Mouse (Mus musculus) cerebellum, postnatal 25 days (tissue): ENCODE measurements around the gene Usp4.
A peak's percentile ranks its signal among the peaks of the same experiment; 100 is the strongest.
"Not testable (repeated sequence)": the region's sequence is repeated elsewhere in the genome, so short reads cannot be mapped to it uniquely, and the experiment has no call there.

Experiments used
- DNase-seq, 2 experiments: peaks; one replicate each; pipeline ENCODE4 v3.0.0; 2021; ENCODE audit warnings: mixed read lengths in 2 of 2

Gene Usp4

DNA sequence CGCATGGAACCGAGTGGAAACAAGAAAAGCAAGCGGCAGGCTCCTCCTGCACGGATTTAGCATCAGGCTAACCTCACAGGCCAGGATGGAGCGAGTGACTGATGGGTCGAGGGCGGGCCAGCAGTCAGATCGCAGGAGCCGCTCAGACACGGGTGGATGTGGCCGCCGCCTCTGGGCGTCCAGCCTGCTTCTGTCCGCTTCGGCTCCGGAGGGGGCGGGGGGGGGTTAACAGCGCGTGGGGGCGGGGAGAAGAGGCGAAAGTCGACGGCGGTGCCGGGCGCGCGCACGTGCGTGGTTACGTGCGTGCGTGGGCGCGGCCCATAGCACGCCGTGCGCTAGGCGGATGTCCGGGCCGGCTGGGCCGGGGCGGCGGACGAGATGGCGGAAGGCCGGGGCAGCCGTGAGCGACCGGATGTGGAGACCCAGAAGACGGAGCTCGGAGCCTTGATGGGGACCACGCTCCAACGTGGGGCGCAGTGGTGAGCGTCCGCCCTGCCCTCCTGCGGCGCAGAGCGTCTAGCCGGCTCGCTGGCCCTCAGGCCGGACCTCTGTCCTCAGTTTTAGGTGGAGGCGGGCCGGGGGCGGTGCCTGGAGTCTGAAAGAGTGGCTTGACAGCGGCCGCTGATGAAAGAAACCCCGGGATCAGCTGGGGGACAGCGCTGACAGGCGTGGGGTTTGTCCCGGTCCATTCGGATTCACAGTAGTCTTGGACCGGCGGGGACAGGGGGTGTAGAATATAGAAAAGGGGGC lies at the start of gene Usp4:
Gene Usp4, plus strand, starts transcription at position 314 of the 750 bp plus-strand sequence.
- DNase-seq: peak; percentile 89 to 96

DNA sequence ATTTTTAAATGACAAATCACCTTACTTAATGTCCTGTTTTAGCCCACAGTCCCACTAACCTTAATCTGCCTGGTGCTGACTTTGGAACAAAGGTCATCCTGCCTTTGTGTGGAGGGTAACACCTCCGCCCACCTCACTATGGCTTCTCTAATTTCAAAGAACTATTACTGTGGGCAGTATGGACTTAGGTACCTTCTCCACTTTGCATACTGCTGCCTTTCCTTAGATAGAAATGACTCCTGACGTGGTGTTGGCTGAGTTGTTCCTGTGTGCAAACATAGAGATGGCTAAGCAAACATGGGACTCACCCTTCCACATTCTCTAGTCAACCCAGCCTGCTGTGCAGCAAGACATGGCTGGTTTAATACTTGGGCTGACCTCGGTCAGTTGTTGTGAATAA lies 45.8 kb upstream of the Usp4 start:
- DNase-seq: no peak

DNA sequence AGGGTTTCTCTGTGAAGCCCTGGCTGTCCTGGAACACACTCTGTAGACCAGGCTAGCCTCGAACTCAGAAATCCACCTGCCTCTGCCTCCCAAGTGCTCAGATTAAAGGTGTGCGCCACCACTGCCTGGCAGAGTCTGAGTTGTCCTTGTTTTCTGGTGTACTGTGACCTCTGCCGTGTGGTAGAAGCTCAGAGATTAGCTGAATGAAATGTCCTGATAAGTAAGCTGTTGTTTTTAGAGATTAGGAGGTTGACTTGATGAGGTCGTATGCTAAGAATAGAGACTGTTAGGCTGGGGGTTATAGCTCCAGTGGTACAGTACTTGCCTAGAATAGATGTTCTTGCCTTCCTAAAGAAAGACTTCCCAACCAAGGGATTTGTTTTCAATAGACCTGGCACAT lies 42.9 kb upstream of the Usp4 start:
- DNase-seq: no peak

DNA sequence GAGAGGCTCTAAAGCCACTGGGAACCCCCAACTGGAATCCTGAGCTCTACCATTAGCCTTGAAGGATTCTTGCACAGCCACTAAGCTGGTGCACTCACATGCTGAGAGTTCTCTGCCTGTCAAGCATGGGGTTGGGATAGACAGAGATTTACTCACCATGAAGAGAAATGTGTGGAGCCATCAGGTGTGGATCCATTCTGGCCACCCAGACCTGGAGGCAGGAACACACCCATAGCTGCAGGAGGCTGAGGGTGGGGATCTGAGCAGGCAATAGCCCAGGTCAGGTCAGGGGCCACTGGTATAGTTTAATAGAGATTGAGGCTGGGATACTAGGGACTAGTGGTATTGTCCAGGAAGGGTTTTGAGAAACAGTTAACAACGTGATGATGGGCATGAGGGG lies 42.5 kb upstream of the Usp4 start:
- DNase-seq: peak in 1 of 2 experiments; percentile 29

DNA sequence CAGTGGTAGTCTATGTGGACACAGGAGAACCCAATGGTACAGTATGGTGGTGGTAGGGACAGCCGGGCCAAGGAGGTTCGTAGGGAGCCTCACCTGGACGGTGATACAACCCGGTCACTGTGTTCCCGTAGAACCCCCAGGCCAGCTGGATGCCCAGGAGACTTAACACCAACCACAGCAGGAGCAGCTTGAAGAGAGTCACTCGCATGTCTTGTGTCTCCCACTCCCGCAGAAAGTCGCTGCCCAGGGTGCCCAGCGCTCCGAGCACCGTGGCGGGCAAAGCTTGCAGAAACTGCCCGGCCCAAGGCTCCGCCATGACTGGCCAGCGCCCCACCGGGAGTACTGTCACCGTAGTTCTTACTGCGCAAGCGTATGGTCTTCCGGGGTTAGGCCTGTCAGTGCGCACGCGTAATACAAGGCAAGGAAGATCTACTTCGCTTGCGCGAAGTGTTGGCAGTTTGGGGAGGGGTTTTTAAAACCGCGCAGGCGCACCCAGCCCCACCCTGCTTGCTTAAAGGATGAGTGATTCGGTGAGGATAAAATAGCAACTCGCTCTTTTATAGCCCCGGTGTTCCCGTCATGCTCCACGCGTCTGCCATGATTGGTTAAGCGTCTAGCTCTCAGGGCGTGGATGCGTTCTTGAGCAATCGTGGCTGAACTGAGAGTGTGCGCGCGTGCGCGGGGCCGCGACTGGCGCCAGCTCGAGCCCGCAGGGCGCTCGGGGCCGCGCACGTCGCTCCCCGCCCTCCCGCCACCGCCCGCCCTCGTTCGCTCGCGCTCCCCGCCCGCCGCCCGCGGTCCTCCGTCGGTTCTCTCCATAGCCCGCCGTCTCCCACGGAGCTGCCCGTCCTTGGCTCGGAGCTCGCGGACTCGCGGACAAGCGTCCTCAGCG lies 41.8 kb upstream of the Usp4 start, which contains the start of the genes Rhoa and Tcta:
Gene Rhoa, plus strand, starts transcription at position 501 of the 892 bp plus-strand sequence.
Gene Tcta, minus strand, starts transcription at position 532 of the 892 bp plus-strand sequence.
- peak; percentile 98 for DNase-seq

DNA sequence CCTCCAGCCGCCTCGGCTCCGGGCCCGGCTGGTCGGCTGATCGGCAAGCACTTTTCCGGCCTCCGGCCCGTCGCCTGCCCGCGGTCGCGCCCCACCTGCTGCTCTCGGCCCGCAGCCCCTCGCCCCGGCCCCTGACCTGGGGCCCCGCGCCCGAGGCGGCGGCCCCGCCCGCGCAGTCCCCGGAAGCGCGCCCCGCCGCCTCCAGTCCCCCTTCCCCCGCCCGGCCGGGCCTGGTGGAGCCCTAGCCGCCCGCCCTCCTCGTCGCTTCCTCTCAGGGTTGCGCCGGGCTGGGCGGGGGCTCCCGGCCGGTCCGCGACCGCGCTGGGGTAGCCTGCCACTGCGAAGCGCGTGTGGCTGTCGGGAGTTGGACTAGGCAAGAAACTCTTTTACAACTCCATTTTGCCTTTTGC lies 41.1 kb upstream of the Usp4 start:
- peak in 1 of 2 experiments; percentile 88 for DNase-seq

DNA sequence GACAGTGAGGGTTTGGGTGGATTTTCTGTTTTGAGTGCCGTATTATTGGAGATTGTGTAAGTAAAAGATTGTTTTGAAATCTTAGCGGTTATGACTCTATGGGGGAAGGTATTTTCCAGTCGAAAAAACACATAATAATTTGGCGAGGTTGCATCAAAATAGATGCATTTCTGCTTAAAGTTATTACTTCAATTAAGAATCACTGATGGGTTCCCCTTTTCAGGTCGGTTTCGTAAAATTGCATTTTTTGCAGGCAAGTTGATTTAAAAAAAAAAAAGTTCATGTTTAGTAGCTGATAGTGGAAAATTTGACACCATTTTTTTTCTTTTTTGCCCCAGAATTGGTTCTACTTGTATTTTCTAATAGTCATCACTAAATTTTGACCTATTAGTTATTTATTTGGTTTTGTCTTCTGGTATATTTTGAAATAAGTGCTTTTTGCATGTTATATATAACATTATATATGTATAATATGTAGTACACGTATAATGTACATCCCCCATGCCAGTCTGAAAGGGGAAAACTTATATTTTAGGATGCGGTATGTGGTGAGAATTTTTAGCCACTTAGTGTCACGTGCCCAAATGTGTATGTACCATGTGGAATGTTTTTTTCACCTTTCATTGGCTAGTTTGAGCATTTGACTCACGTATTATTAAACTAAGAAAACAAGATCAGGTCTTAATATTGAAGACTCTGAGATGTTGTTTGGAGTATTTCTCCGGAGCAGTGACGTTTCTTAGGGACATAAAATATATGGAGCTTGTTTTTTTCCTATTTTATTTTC lies 40.4 kb upstream of the Usp4 start:
- DNase-seq: no peak

DNA sequence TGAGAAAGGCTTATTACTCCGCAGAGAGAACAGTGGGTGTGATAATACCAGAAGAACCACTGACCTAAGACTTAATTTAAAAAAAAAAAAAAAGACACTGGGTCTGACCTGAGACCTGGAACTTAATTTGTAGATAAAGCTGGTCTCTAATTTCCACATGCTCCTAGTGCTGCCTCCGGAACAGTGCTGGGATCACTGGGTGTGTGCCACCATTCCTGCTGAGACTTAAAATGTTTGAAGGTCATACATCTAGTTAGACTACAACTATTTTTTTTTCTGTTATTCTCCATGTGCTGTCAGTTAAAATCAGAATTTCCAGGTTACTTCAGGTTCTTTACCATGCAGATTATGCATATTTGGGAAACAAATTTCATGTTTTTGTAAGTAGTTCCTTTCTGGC lies 39.5 kb upstream of the Usp4 start:
- peak in 1 of 2 experiments; percentile 30 for DNase-seq

DNA sequence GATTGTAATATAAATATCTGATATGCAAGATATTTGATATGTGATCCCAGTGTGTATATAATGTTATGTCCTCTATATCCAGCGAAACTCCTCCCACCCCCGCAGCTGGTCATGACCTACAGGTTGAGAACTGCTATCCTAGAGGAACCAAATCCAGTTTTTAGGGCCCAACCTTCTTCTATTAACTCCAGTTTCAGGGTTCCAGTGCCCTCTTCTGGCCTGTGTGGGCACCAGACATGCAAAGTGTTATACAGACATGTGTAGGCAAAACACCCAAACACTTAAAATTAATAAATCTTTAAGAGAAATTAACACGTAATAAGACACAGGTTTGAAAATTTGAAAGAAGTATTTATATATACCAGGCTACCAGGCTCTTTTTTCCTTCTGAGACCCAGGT lies 30.1 kb upstream of the Usp4 start:
- no peak for DNase-seq

DNA sequence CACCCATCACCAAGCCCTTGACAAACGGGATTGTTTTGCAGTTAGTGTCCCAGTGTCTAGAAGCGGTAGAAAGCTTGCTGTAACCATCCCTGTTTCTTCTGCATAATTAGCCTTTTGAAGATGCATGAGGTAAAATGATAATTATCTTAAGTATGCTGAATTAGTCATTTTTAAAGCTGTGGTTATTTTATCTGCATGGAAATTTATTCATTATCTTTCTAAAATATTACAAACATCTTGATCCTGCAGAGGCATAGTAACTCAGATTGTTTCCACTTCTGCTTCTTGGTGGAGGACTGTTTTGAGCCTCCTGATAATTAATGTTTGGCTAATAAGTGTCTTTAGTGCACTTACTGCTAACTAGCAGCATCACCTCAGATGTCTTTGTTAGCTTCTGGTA lies 29.2 kb upstream of the Usp4 start:
- DNase-seq: no peak

DNA sequence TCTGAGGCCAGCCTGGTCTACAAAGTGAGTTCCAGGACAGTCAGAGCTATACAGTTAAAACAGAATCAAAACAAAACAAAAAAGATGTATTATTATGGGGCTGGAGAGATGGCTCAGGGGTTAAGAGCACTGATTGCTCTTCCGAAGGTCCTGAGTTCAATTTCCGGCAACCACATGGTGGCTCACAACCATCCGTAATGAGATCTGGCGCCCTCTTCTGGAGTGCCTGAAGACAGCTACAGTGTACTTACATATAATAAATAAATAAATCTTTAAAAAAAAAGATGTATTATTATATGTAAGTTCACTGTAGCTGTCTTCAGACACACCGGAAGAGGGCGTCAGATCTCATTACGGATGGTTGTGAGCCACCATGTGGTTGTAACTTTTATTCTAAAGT lies 25.6 kb upstream of the Usp4 start:
- not testable (repeated sequence) for DNase-seq

DNA sequence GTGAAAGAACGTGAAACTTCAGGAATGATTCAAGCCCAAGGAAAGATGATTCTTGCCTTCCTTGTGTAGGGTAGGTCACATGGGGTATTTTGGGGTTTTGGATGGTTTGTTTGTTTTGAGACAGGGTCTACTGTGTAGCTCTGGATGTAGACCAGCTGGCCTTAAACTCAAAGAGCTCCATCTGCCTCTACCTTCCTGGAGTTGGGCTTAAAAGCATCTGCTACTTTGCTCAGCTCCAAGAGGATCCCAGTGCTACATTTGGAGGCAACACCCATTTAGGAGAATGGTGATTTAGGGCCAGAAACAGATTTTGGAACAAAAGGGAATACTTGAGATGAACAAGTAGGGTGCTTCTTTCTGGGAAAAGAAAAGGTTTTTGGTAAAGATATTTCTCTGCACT lies 22.9 kb upstream of the Usp4 start:
- peak; percentile 42 to 53 for DNase-seq

DNA sequence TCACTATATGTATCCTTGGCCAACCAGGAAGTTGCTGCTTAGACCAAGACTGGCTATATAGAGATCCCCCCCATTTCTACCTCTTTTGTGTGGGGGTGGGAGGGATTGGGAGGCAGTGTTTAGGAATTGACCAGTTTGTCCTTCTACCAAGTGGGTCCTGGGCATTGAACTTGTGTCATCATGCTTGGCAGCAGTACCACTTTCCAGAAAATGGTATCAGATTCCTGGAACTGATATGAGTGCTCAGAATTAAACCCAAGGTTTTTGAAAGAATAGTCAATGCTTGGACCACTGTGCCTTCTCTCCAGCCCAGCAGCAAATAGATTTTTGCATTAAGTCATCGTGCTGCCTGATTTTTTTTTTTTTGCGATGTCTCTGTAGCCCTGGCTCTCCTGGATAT lies 21.8 kb upstream of the Usp4 start:
- DNase-seq: no peak

DNA sequence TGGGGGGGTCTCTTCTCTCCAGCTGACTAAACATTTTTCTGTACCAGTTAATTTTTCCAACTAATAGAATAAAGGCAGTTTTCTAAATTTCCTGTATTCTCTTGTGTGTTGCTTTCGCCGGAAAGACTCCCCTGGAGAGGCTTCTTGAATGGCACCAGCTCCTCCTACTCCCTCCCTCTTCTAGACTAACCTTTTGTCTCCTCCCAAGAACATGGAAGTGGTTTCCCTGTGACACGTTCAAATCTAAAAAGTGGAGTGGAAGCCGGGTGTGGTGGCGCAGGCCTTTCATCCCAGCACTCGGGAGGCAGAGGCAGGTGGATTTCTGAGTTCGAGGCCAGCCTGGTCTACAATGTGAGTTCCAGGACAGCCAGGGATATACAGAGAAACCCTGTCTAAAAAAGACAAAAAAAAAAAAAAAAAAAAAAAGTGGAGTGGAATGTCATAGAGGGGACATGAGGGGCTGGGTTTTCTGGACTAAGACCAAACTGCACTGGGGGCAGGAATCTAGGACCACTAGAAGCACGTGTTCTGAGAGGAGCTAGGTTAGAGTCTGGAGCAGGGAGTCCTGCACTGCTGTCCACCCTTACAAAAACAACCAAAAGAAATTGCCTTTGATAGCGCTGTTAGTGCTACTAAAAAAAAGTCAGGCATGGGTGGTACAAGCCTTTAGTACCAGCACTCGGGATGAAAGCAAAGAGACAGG lies 9.7 kb upstream of the Usp4 start:
- DNase-seq: no peak

DNA sequence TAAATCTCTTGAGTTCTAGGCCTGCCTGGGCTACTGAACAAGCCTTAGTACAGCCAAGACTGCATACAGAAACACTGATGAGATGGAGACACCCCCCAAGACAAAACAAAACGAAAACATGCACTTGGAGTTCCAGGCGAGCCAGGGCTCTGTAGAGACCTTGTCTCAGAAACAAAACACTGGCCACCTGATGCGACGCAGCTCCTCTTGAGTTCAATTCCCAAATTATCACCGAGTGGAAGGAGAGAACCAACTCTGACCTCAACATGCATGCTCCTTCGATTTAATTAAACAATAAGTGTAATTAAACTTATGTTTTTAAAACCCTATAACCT lies 9.1 kb upstream of the Usp4 start:
- DNase-seq: no peak

DNA sequence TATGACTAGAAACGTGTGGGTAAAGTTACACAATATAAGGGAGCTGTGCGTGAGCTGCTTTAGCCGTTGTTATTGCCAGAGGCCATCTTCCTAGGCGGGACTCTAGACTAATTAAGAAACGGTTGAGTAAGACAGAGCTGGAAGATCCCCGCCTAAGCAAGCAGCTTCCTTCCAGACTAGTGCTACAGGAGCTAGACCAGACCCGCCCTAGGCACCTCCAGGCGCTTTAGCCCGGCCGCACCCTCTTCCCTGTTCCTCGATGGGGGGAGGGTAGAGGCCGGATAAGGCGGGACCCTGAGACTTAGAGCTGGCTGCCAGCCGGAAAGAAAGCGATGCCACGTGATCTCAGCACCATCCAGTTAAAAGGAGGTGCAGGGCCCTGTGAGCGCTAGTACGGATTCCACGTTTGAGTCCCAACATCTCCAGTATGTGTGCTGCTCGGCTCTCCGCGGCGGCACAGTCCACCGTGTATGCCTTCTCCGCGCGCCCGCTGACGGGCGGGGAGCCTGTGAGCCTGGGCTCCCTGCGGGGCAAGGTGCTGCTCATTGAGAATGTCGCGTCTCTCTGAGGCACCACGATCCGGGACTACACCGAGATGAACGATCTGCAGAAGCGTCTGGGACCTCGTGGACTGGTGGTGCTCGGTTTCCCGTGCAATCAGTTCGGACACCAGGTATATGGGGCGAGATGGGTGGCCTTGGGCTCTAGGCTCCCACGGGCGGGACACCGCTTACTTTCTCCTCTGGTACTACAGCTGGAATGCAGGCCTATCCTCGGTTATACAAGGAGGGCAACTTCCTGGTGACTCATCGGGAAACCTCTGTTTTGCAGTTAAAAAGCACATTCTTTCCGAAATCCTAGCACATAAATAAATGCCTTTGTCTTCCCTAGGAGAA lies 8.5 kb upstream of the Usp4 start, which contains the start of gene Gpx1:
Gene Gpx1, plus strand, starts transcription at position 18 of the 896 bp plus-strand sequence.
- peak; percentile 85 to 88 for DNase-seq

DNA sequence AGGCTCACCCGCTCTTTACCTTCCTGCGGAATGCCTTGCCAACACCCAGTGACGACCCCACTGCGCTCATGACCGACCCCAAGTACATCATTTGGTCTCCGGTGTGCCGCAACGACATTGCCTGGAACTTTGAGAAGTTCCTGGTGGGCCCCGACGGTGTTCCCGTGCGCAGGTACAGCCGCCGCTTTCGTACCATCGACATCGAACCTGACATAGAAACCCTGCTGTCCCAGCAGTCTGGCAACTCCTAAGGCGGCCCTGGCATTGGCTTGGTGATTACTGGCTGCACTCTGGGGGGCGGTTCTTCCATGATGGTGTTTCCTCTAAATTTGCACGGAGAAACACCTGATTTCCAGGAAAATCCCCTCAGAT lies 7.8 kb upstream of the Usp4 start:
- peak in 1 of 2 experiments; percentile 46 for DNase-seq

DNA sequence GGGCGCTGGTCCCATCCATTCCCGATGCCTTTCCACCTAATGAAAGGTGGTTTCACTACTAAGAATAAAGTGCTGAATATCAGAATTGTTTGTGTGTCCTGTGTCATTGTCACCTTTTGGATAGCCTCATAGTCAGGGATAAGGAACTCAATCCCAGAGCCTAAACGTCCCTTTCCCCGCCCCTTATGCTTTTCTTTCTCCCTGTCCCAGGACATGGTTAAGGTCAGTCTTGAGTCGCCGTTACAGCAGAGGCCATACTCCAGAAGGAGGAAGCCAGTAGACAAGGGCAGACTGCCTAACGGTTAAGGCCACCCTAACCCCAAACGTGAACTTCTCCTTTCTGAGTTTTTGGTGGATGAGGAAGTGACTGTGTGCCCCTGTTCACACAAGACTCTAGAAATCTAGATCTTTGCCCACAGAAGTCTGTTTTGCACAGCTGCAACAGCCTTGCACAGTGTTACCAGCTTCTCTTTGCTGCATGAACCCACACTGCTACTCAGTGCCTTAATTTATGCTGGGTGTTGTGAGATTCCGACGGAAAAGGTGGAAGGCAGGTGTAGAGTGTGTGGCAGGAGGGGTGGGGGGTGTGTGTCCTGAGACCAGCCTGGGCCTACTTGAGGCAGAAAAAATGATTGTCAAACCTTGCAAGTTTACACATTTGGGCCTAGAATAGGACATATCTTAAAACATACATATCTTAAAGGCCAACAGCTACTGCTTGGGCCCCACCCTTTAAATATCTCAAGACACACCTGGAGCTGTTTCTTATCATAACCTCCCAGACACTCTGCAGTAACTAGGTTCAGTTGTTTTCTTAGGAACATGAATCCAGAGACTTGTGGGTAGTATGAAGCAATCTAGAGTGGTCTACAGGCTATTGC lies 7.2 kb upstream of the Usp4 start:
- no peak for DNase-seq

DNA sequence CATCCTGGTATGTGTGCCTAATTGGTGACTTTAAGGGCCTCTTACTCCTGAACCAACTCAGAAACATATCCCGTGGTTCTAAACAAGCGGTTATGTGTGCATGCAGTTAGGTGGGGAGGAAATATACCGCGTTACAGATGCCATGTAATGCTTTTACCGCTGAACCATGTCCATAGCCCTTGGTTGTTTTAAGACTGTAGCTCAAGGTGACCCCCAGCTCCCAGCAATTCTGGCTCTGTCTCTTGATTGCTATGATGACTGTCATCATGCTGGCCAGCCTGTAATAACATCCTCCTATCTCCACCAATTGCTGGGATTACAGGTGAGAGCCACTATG lies 6.5 kb upstream of the Usp4 start:
- no peak for DNase-seq

DNA sequence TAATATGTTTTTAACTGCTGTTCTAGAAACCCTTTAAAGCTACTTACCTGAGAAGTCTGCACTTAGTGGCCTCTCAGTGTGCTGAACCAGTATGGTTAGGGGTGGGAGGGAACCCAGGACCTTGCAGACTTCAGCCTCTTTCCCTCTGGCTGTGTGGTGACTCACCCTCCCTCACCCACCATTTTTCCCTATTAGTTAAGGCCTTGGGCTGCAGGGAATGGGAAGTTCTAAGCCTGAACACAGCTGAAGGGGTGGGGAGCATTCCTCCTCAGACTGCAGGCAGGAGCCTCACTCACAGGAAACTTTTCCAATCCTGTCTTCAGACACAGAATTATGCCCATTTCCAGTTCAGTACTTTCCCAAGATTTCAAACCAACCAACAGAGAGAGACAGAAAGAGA lies 5.9 kb upstream of the Usp4 start:
- no peak for DNase-seq
